Mouse (Mus musculus) gastrocnemius, adult 18-20 months (tissue): ENCODE measurements around the gene Mgarp. TPM values are rescaled to one million over a fixed set of nuclear protein-coding genes. Genes with fewer than 3 reads are reported as not detected.
"Not testable (repeated sequence)": the region's sequence is repeated elsewhere in the genome, so short reads cannot be mapped to it uniquely, and the experiment has no call there.

Experiments used
- DNase-seq: peaks from one replicate; pipeline ENCODE4 v3.0.0; 2021; ENCODE audit warnings: low spot score
- total RNA-seq, 2 experiments: library from RNA; stranded (reverse); gene quantifications; 2 replicates each; pipeline ENCODE4 v1.2.3; 2021

Mgarp gene
- total RNA-seq, 2 experiments from 2014 or later: 0.25 TPM; not detected in 1

GRCm38 (mm10) chr3:51368011-51368410, 28.5 kb downstream of the Mgarp start:
- DNase-seq: no peak

GRCm38 (mm10) chr3:51366926-51367325, 29.6 kb downstream of the Mgarp start:
- no peak for DNase-seq

- no peak for DNase-seq
Observed at GRCm38 (mm10) chr3:51365517-51365882, 31.0 kb downstream of the Mgarp start.

- peak; percentile 84 for DNase-seq
Observed at GRCm38 (mm10) chr3:51364703-51365516, 31.6 kb downstream of the Mgarp start.

GRCm38 (mm10) chr3:51361066-51361465, 35.5 kb downstream of the Mgarp start:
- no peak for DNase-seq

GRCm38 (mm10) chr3:51359558-51360307, 36.8 kb downstream of the Mgarp start:
- DNase-seq: no peak

- peak; percentile 63 for DNase-seq
Observed at GRCm38 (mm10) chr3:51358660-51359557, 37.6 kb downstream of the Mgarp start.

- peak; percentile 57 for DNase-seq
Observed at GRCm38 (mm10) chr3:51358181-51358580, 38.4 kb downstream of the Mgarp start.

GRCm38 (mm10) chr3:51357624-51358023, 38.9 kb downstream of the Mgarp start:
- DNase-seq: no peak

- DNase-seq: no peak
Observed at GRCm38 (mm10) chr3:51357078-51357477, 39.5 kb downstream of the Mgarp start.

- DNase-seq: not testable (repeated sequence)
Observed at GRCm38 (mm10) chr3:51354956-51355355, 41.6 kb downstream of the Mgarp start.

GRCm38 (mm10) chr3:51354034-51354427, 42.5 kb downstream of the Mgarp start:
- DNase-seq: no peak

GRCm38 (mm10) chr3:51353325-51354033, 43.1 kb downstream of the Mgarp start:
- peak; percentile 66 for DNase-seq

GRCm38 (mm10) chr3:51350806-51351205, 45.7 kb downstream of the Mgarp start:
- DNase-seq: no peak

GRCm38 (mm10) chr3:51348646-51349238, 47.8 kb downstream of the Mgarp start:
- DNase-seq: no peak

- DNase-seq: not testable (repeated sequence)
Observed at GRCm38 (mm10) chr3:51345017-51345416, 51.5 kb downstream of the Mgarp start.

- not testable (repeated sequence) for DNase-seq
Observed at GRCm38 (mm10) chr3:51344182-51344581, 52.4 kb downstream of the Mgarp start.

- DNase-seq: no peak
Observed at GRCm38 (mm10) chr3:51343260-51343659, 53.3 kb downstream of the Mgarp start.

- DNase-seq: no peak
Observed at GRCm38 (mm10) chr3:51342152-51342551, 54.4 kb downstream of the Mgarp start.

GRCm38 (mm10) chr3:51341268-51342081, 55.1 kb downstream of the Mgarp start:
- peak; percentile 92 for DNase-seq
